Mouse (Mus musculus): ENCODE results near the gene Casq1. TPM values are rescaled to one million over a fixed set of nuclear protein-coding genes. Genes with fewer than 3 reads are reported as not detected.

The Casq1 gene
- polyA plus RNA-seq, 1 experiment from 2014 or later = 22.8 TPM

DNA sequence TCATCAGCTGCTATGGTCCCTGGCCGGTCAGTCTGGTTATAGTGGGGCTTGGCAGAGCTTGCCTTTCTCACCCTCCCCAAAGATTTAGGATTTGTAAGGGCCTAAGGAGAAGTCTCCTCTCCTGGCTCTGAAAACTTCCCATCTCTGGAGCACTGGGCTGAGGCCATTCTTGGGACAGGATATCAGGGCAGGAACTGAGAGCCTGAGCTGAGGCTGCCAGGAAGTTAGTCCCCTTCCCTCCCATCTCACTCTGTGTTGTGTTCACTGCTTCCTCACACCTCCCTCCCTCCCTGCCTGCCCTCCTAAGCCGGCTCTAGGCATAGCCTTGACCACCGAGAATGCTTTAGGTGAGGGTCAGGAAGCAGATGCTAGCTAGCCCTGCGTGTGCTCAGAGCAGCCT is 16.1 kb downstream of the Casq1 start:
- no peak for ATAC-seq
- Histone ChIP-seq H3K27ac (ENCODE audit: low read depth, low read length) (no peak overlapping the region), H3K4me3 (ENCODE audit: low read depth, low read length) (no peak overlapping the region), H3K4me1 (replicated peaks; ENCODE audit: control insufficient read depth, insufficient read depth, low read length) (no peaks in the 10 kb centered on the region), H3K4me2 (replicated peaks; ENCODE audit: low read depth) (no peak overlapping the region; the same call in 1 of the 2 replicates), H3K9ac (ENCODE audit: low read depth, low read length) (no peak overlapping the region), H3K36me3 (ENCODE audit: control insufficient read depth, insufficient read depth) (peaks cover 15% of the 10 kb centered on the region), H3K27me3 (replicated peaks; ENCODE audit: control insufficient read depth, insufficient read depth, low read length) (no peaks in the 10 kb centered on the region), H3K9me3 (ENCODE audit: control insufficient read depth) (no peaks in the 10 kb centered on the region)
- 34% methylated on average over 4 of the region's 4 CpGs for WGBS
- TF ChIP-seq CTCF (IDR thresholded peaks at IDR 0.05; ENCODE audit: low read depth) = no peak

GRCm38 (mm10) chr1:172202894-172203522 is 16.7 kb downstream of the Casq1 start:
- H3K4me1 ChIP-seq (replicated peaks; ENCODE audit: control insufficient read depth, insufficient read depth, low read length) = no peaks in the 10 kb centered on the region
- H3K27ac ChIP-seq (ENCODE audit: low read depth, low read length) = no peak overlapping the region
- H3K9ac ChIP-seq (ENCODE audit: low read depth, low read length) = no peak overlapping the region
- H3K9me3 ChIP-seq (ENCODE audit: control insufficient read depth) = no peaks in the 10 kb centered on the region
- 54% methylated on average over 2 of the region's 2 CpGs for WGBS
- no peaks in the 10 kb centered on the region for H3K27me3 ChIP-seq (replicated peaks; ENCODE audit: control insufficient read depth, insufficient read depth, low read length)
- no peak overlapping the region for H3K4me3 ChIP-seq (ENCODE audit: low read depth, low read length)
- H3K36me3 ChIP-seq (ENCODE audit: control insufficient read depth, insufficient read depth) = peaks cover 20% of the 10 kb centered on the region
- ATAC-seq = no peak
- no peak for TF ChIP-seq CTCF (IDR thresholded peaks at IDR 0.05; ENCODE audit: low read depth)
- H3K4me2 ChIP-seq (replicated peaks; ENCODE audit: low read depth) = no peak overlapping the region; the same call in 1 of the 2 replicates

GRCm38 (mm10) chr1:172201967-172202880 is 17.4 kb downstream of the Casq1 start:
- ATAC-seq = no peak
- H3K9ac ChIP-seq (ENCODE audit: low read depth, low read length) = no peak overlapping the region
- no peaks in the 10 kb centered on the region for H3K9me3 ChIP-seq (ENCODE audit: control insufficient read depth)
- no peak overlapping the region for H3K4me3 ChIP-seq (ENCODE audit: low read depth, low read length)
- H3K4me2 ChIP-seq (replicated peaks; ENCODE audit: low read depth) = no peak overlapping the region
- H3K27me3 ChIP-seq (replicated peaks; ENCODE audit: control insufficient read depth, insufficient read depth, low read length) = no peaks in the 10 kb centered on the region
- H3K4me1 ChIP-seq (replicated peaks; ENCODE audit: control insufficient read depth, insufficient read depth, low read length) = no peaks in the 10 kb centered on the region
- H3K36me3 ChIP-seq (ENCODE audit: control insufficient read depth, insufficient read depth) = peaks cover 27% of the 10 kb centered on the region
- 29% methylated on average over 14 of the region's 14 CpGs for WGBS
- no peak overlapping the region for H3K27ac ChIP-seq (ENCODE audit: low read depth, low read length)
- TF ChIP-seq CTCF (IDR thresholded peaks at IDR 0.05; ENCODE audit: low read depth) = no peak

DNA sequence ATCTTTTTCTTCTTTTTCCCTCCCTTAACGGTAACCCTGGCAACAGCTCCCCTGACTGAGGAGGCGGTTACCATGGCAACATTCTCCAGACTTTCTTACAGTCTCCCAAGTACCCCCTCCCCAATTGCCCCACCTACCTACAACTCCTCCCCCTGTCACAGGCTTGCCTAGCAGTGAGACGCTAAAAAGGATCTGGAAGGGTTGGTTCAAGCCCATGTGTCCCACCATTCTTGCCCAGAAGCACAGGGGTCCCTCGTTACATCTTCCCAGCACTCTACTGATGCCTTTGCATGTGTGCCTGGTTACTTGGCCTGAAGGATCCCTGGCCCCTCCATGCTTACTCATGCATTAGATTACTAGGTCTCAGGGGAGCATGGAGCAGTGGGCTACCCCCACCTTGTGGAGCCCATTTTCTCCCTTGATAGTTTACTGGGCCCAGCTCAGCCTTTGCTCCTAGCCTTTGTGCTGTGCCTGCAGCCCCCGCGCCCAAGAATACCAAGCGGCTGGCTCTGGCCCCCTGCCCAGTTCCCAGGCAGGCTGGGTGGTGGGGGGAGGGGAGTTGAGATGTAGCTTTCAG is 18.7 kb downstream of the Casq1 start:
- Histone ChIP-seq H3K4me1 (replicated peaks; ENCODE audit: control insufficient read depth, insufficient read depth, low read length) (no peaks in the 10 kb centered on the region), H3K4me3 (ENCODE audit: low read depth, low read length) (no peak overlapping the region), H3K27ac (ENCODE audit: low read depth, low read length) (no peak overlapping the region), H3K27me3 (replicated peaks; ENCODE audit: control insufficient read depth, insufficient read depth, low read length) (no peaks in the 10 kb centered on the region), H3K36me3 (ENCODE audit: control insufficient read depth, insufficient read depth) (peaks cover 39% of the 10 kb centered on the region), H3K9ac (ENCODE audit: low read depth, low read length) (no peak overlapping the region), H3K9me3 (ENCODE audit: control insufficient read depth) (no peaks in the 10 kb centered on the region), H3K4me2 (replicated peaks; ENCODE audit: low read depth) (no peak overlapping the region)
- TF ChIP-seq CTCF (IDR thresholded peaks at IDR 0.05; ENCODE audit: low read depth) = no peak
- no peak for ATAC-seq
- 58% methylated on average over 7 of the region's 7 CpGs for whole genome bisulfite sequencing

- TF ChIP-seq CTCF (IDR thresholded peaks at IDR 0.05; ENCODE audit: low read depth) = no peak
- Histone ChIP-seq H3K4me3 (ENCODE audit: low read depth, low read length) (no peak overlapping the region), H3K4me1 (replicated peaks; ENCODE audit: control insufficient read depth, insufficient read depth, low read length) (no peaks in the 10 kb centered on the region), H3K4me2 (replicated peaks; ENCODE audit: low read depth) (no peak overlapping the region), H3K9ac (ENCODE audit: low read depth, low read length) (no peak overlapping the region), H3K36me3 (ENCODE audit: control insufficient read depth, insufficient read depth) (peaks cover 46% of the 10 kb centered on the region), H3K27ac (ENCODE audit: low read depth, low read length) (no peak overlapping the region), H3K9me3 (ENCODE audit: control insufficient read depth) (no peaks in the 10 kb centered on the region), H3K27me3 (replicated peaks; ENCODE audit: control insufficient read depth, insufficient read depth, low read length) (no peaks in the 10 kb centered on the region)
- ATAC-seq = no peak
- 34% methylated on average over 5 of the region's 5 CpGs for WGBS
Observed at GRCm38 (mm10) chr1:172200161-172200560, 19.5 kb downstream of the Casq1 start.

- no peak overlapping the region for H3K9ac ChIP-seq (ENCODE audit: low read depth, low read length)
- no peaks in the 10 kb centered on the region for H3K4me1 ChIP-seq (replicated peaks; ENCODE audit: control insufficient read depth, insufficient read depth, low read length)
- H3K36me3 ChIP-seq (ENCODE audit: control insufficient read depth, insufficient read depth) = peaks cover 58% of the 10 kb centered on the region
- no peaks in the 10 kb centered on the region for H3K9me3 ChIP-seq (ENCODE audit: control insufficient read depth)
- no peak overlapping the region for H3K4me2 ChIP-seq (replicated peaks; ENCODE audit: low read depth)
- WGBS = 83% methylated on average over 4 of the region's 4 CpGs
- no peak overlapping the region for H3K27ac ChIP-seq (ENCODE audit: low read depth, low read length)
- no peak for TF ChIP-seq CTCF (IDR thresholded peaks at IDR 0.05; ENCODE audit: low read depth)
- no peaks in the 10 kb centered on the region for H3K27me3 ChIP-seq (replicated peaks; ENCODE audit: control insufficient read depth, insufficient read depth, low read length)
- H3K4me3 ChIP-seq (ENCODE audit: low read depth, low read length) = no peak overlapping the region
- no peak for ATAC-seq
Observed at GRCm38 (mm10) chr1:172198996-172199395, 20.7 kb downstream of the Casq1 start.
